Mouse (Mus musculus): ENCODE results near the gene Ildr1. TPM values are rescaled to one million over a fixed set of nuclear protein-coding genes. Genes with fewer than 3 reads are reported as not detected.

Gene Ildr1
- 4.2 and 6.9 TPM in 2 replicates for polyA plus RNA-seq (2012; ENCODE audit: low replicate concordance)

DNA sequence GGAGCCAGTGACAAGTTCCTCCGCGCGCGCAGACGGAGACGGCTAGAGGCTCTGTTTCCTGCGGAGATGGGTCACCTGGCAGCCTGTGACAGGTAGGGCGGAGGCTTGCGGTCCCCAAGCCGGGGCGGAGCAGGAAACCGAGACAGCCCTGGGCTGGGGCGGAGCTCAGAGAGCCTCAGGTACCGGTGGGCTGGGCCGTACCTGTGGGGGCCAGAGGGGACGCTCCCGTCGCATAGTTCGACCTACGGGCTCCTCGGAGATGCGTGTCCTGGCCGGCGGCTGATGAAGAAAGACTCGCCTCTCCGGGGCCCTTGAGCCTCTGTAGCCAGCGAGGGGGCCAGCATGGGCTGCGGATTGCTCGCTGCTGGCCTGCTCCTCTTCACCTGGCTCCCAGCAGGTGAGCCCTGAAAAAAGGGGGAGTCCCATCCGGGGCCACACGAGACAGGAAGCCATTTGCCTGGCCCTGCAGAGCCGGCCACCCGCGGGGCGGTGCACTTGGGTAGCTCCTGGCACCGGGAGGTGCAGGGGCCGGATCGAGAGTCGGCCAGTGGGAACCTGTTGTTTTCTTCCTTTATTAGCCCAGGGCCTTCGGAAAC is at the start of gene Ildr1:
Gene Ildr1 (plus strand): TSS at position 161 of the 596 bp plus-strand sequence.

DNA sequence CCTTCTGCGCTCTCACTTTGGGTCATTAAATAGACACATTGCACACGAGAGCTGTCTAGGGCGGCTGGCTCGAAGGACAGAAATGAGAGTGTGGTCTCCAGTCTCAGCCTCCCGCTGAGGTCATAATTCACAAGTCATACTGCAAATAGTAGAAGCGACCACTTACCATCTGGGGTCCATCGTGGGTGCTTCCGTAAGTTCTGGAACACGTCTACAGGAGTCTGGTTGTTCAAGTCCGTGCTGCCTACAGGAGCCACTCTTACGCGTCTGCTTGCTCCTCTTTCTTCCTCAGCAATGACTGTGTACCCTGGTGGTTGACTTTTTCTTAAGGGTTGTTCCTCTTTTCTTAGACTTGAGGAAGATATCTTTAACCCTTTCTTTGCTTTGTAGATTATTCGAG is 28.0 kb upstream of the Ildr1 start, which contains the start of gene Cd86:
Gene Cd86 (minus strand): TSS at position 300 of the 400 bp plus-strand sequence.

Other genes with a start within 250 kb of the Ildr1 start
- gene Stfa3, start 238.6 kb upstream of the Ildr1 start, polyA plus RNA-seq (2012; ENCODE audit: low replicate concordance): not detected in 2 replicates
- gene Casr, start 131.8 kb upstream of the Ildr1 start, polyA plus RNA-seq (2012; ENCODE audit: low replicate concordance): not detected in 2 replicates
- 1.1 and 4.5 TPM in 2 replicates for gene Cd86, start 27.9 kb upstream of the Ildr1 start, polyA plus RNA-seq (2012; ENCODE audit: low replicate concordance)
- 0.26 and 1.2 TPM in 2 replicates for gene Slc15a2, start 91.0 kb downstream of the Ildr1 start, polyA plus RNA-seq (2012; ENCODE audit: low replicate concordance)
- gene Iqcb1, start 134.4 kb downstream of the Ildr1 start, polyA plus RNA-seq (2012; ENCODE audit: low replicate concordance): 1.8 and 2.5 TPM in 2 replicates
- 2.8 and 6.1 TPM in 2 replicates for gene Eaf2, start 181.0 kb downstream of the Ildr1 start, polyA plus RNA-seq (2012; ENCODE audit: low replicate concordance)
- 23.1 and 28.2 TPM in 2 replicates for gene Golgb1, start 181.2 kb downstream of the Ildr1 start, polyA plus RNA-seq (2012; ENCODE audit: low replicate concordance)
- gene Hcls1, start 241.0 kb downstream of the Ildr1 start, polyA plus RNA-seq (2012; ENCODE audit: low replicate concordance): 171 and 305 TPM in 2 replicates

Data from hematopoietic multipotent progenitor cell, adult 10-12 weeks (in vitro differentiated cells).